Mouse (Mus musculus): ENCODE measurements around the gene Zbtb17.
A peak's percentile ranks its signal among the peaks of the same experiment; 100 is the strongest.

Gene Zbtb17

GRCm38 (mm10) chr4:141460481-141460880, 16.0 kb downstream of the Zbtb17 start:
- DNase-seq (ENCODE audit: low spot score), result no peak

GRCm38 (mm10) chr4:141461088-141461487, 16.6 kb downstream of the Zbtb17 start:
- DNase-seq (ENCODE audit: low spot score), result no peak

- DNase-seq (ENCODE audit: low spot score), result no peak
Observed at GRCm38 (mm10) chr4:141461576-141461975, 17.1 kb downstream of the Zbtb17 start.

GRCm38 (mm10) chr4:141463472-141463871, 19.0 kb downstream of the Zbtb17 start:
- DNase-seq (ENCODE audit: low spot score), result no peak

GRCm38 (mm10) chr4:141464722-141465121, 20.3 kb downstream of the Zbtb17 start:
- DNase-seq (ENCODE audit: low spot score), result no peak

- no peak for DNase-seq (ENCODE audit: low spot score)
Observed at GRCm38 (mm10) chr4:141465512-141466288, 21.2 kb downstream of the Zbtb17 start.

GRCm38 (mm10) chr4:141466289-141466795, 21.9 kb downstream of the Zbtb17 start:
- no peak for DNase-seq (ENCODE audit: low spot score)

GRCm38 (mm10) chr4:141466844-141467580, 22.6 kb downstream of the Zbtb17 start:
- no peak for DNase-seq (ENCODE audit: low spot score)

GRCm38 (mm10) chr4:141467581-141467927, 23.1 kb downstream of the Zbtb17 start:
- no peak for DNase-seq (ENCODE audit: low spot score)

- DNase-seq (ENCODE audit: low spot score), result no peak
Observed at GRCm38 (mm10) chr4:141468576-141468975, 24.1 kb downstream of the Zbtb17 start.

- DNase-seq (ENCODE audit: low spot score), result no peak
Observed at GRCm38 (mm10) chr4:141469343-141469742, 24.9 kb downstream of the Zbtb17 start.

- no peak for DNase-seq (ENCODE audit: low spot score)
Observed at GRCm38 (mm10) chr4:141471491-141471890, 27.0 kb downstream of the Zbtb17 start.

- no peak for DNase-seq (ENCODE audit: low spot score)
Observed at GRCm38 (mm10) chr4:141472641-141473321, 28.3 kb downstream of the Zbtb17 start.

GRCm38 (mm10) chr4:141474431-141474830, 30.0 kb downstream of the Zbtb17 start:
- DNase-seq (ENCODE audit: low spot score), result no peak

GRCm38 (mm10) chr4:141477681-141478102, 33.2 kb downstream of the Zbtb17 start:
- DNase-seq (ENCODE audit: low spot score), result peak; percentile 75

- DNase-seq (ENCODE audit: low spot score), result no peak
Observed at GRCm38 (mm10) chr4:141478225-141478624, 33.8 kb downstream of the Zbtb17 start.

GRCm38 (mm10) chr4:141478794-141479193, 34.3 kb downstream of the Zbtb17 start:
- DNase-seq (ENCODE audit: low spot score), result no peak

GRCm38 (mm10) chr4:141479411-141479810, 35.0 kb downstream of the Zbtb17 start:
- no peak for DNase-seq (ENCODE audit: low spot score)

- no peak for DNase-seq (ENCODE audit: low spot score)
Observed at GRCm38 (mm10) chr4:141484071-141484470, 39.6 kb downstream of the Zbtb17 start.

- no peak for DNase-seq (ENCODE audit: low spot score)
Observed at GRCm38 (mm10) chr4:141487581-141487980, 43.1 kb downstream of the Zbtb17 start.

- DNase-seq (ENCODE audit: low spot score), result no peak
Observed at GRCm38 (mm10) chr4:141488670-141489069, 44.2 kb downstream of the Zbtb17 start.

- no peak for DNase-seq (ENCODE audit: low spot score)
Observed at GRCm38 (mm10) chr4:141500637-141501036, 56.2 kb downstream of the Zbtb17 start.

GRCm38 (mm10) chr4:141501058-141501457, 56.6 kb downstream of the Zbtb17 start:
- DNase-seq (ENCODE audit: low spot score), result no peak
